Mouse (Mus musculus) limb, embryonic 14.5 days (tissue): Measurements from ENCODE around the gene Bbs9. TPM values are rescaled to one million over a fixed set of nuclear protein-coding genes. Genes with fewer than 3 reads are reported as not detected.

Experiments
- ATAC-seq: fragments of 200-750 bp; cut with Nextera tagmentation; 2 replicates; pipeline ENCODE4 v1.8.0; 2017; ENCODE audit warnings: low read depth, moderate number of reproducible peaks, moderate TSS enrichment; ENCODE audit not compliant: low FRiP score
- DNase-seq: peaks from one replicate; pipeline ENCODE4 v3.0.0-alpha.2; 2015; ENCODE audit warnings: low spot score
- H3K27ac ChIP-seq: fragments of 300-500 bp; sonication (generic); replicated peaks from 2 replicates; pipeline ENCODE4 v1.5.1; 2014; ENCODE audit warnings: low read depth, mild to moderate bottlenecking, low read length, moderate library complexity, mixed read lengths
- H3K27me3 ChIP-seq: fragments of 300-500 bp; sonication (generic); 2 replicates; pipeline ENCODE4 v1.6.1; 2014; ENCODE audit warnings: low read length, mixed read lengths; ENCODE audit not compliant: control insufficient read depth, insufficient read depth
- H3K36me3 ChIP-seq: fragments of 300-500 bp; sonication (generic); 2 replicates; pipeline ENCODE4 v1.6.1; 2014; ENCODE audit warnings: mild to moderate bottlenecking, low read length, moderate library complexity, mixed read lengths; ENCODE audit not compliant: control insufficient read depth, insufficient read depth
- H3K4me1 ChIP-seq: fragments of 300-500 bp; sonication (generic); 2 replicates; pipeline ENCODE4 v1.6.1; 2014; ENCODE audit warnings: antibody characterized with exemption, low read length, mixed read lengths; ENCODE audit not compliant: control insufficient read depth, insufficient read depth
- H3K4me2 ChIP-seq: fragments of 300-500 bp; sonication (generic); replicated peaks from 2 replicates; pipeline ENCODE4 v1.6.1; 2014; ENCODE audit warnings: low read depth, mild to moderate bottlenecking, low read length, moderate library complexity; ENCODE audit not compliant: severe bottlenecking
- H3K4me3 ChIP-seq: fragments of 300-500 bp; sonication (generic); replicated peaks from 2 replicates; pipeline ENCODE4 v1.5.1; 2014; ENCODE audit warnings: low read length
- H3K9ac ChIP-seq: fragments of 300-500 bp; sonication (generic); 2 replicates; pipeline ENCODE4 v1.6.1; 2014; ENCODE audit warnings: mild to moderate bottlenecking, low read depth, low read length, moderate library complexity; ENCODE audit not compliant: severe bottlenecking
- H3K9me3 ChIP-seq: fragments of 300-500 bp; sonication (generic); 2 replicates; pipeline ENCODE4 v1.6.1; 2016; ENCODE audit warnings: low read length; ENCODE audit not compliant: control insufficient read depth
- POLR2A ChIP-seq: fragments of 200-500 bp; IDR thresholded peaks from 2 replicates; pipeline ENCODE4 v1.8.0; 2012; ENCODE audit warnings: inconsistent platforms, mild to moderate bottlenecking, moderate library complexity, borderline replicate concordance; ENCODE audit not compliant: insufficient read depth, insufficient read length; ENCODE audit errors: extremely low read depth
- WGBS: fragments of 180-500 bp; shearing (Covaris S2); extraction: QIAGEN DNeasy Blood & Tissue Kit; methylation state at CpG from one replicate; pipeline ENCODE4 v1.1.7; 2014; 5-methylcytosine and 5-hydroxymethylcytosine counted together
- polyA plus RNA-seq, 2 experiments: library from polyadenylated mRNA; depleted of rRNA in 1 of 2; stranded (reverse) in 1 of 2; unstranded in 1 of 2; fragments of >200 nt; fragmentation: Nextera tagmentation in 1 of 2; extraction: Ambion mirVana in 1 of 2; gene quantifications; 2 replicates each; pipeline versions ENCODE4 v1.2.1 to v1.2.3; 2012 to 2014

The Bbs9 gene
- polyA plus RNA-seq, 2 experiments = 12.7 to 15.7 TPM

DNA sequence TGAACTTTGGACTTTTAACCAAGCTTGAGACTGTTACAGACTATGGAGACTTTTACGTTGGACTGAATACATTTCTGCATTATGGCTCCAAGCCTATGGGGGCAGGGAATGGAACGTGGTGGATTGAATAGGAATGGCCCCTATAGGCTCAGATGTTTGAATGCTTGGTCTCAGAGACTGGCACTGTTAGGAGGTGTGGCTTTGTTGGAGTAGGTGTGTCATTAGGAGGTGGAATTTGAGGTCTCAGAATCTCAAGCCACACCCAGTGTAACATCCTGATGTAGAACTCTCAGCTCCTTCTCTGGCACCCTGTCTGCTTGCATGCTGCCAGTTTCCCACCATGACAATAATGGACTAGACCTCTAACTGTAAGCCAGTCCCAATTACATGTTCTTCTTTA lies 42.3 kb upstream of the Bbs9 start:
- Histone ChIP-seq H3K9me3 (no peaks in the 10 kb centered on the region), H3K4me1 (peaks cover 16% of the 10 kb centered on the region), H3K27me3 (no peaks in the 10 kb centered on the region), H3K4me2 (no peak overlapping the region), H3K27ac (no peak overlapping the region), H3K36me3 (no peaks in the 10 kb centered on the region), H3K4me3 (no peak overlapping the region), H3K9ac (no peak overlapping the region)
- DNase-seq (no peak), ATAC-seq (no peak)
- no peak for TF ChIP-seq POLR2A
- WGBS = 72% methylated on average over 2 of the region's 2 CpGs

DNA sequence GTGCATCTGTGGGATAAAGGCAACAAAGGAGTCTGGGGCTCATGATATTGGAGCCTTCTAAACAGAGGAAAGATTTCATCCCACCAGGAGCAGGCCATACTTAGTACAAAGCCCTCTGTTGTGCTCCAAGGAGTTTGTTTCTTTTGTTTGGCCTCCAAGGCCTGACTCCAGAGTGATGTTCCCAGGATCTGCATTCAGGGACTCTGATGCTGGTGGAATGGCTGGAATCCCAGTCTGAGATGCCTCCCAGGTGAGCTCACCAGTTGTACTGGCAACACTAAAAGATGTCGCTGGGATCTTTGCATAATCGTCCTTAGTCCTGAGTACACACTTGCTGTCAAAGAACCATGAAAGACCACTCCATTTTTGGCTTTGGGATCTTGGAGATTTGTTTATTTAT lies 41.4 kb upstream of the Bbs9 start:
- no peaks in the 10 kb centered on the region for H3K9me3 ChIP-seq
- no peaks in the 10 kb centered on the region for H3K27me3 ChIP-seq
- TF ChIP-seq POLR2A = no peak
- no peak for DNase-seq
- H3K4me1 ChIP-seq = peaks cover 8% of the 10 kb centered on the region
- H3K9ac ChIP-seq = no peak overlapping the region
- no peak for ATAC-seq
- no peak overlapping the region for H3K4me3 ChIP-seq
- 98% methylated on average over 2 of the region's 2 CpGs for WGBS
- no peak overlapping the region for H3K27ac ChIP-seq
- no peak overlapping the region for H3K4me2 ChIP-seq
- H3K36me3 ChIP-seq = no peaks in the 10 kb centered on the region

DNA sequence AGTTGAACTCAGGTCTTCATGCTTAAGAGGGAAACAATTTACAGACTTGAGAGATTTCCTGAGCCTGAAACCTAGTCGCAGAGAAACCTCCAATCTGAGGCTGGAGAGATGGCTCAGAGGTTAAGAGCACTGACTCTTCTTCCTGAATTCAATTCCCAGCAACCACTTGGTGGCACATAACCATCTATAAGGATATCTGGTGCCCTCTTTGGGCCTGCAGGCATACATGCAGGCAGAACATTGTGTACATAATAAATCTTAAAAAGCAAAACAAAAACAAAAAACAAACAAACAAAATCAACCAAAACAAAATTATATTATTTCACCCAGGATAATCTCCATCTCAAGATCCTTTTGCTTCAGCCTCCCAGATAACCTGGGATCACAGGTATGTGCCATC lies 36.7 kb upstream of the Bbs9 start:
- Histone ChIP-seq H3K4me1 (no peaks in the 10 kb centered on the region), H3K27me3 (no peaks in the 10 kb centered on the region), H3K9me3 (no peaks in the 10 kb centered on the region), H3K36me3 (no peaks in the 10 kb centered on the region), H3K4me2 (no peak overlapping the region), H3K4me3 (no peak overlapping the region), H3K27ac (no peak overlapping the region), H3K9ac (no peak overlapping the region)
- ATAC-seq (no peak), DNase-seq (no peak)
- 81% methylated on average over 1 of the region's 1 CpGs for WGBS
- TF ChIP-seq POLR2A = no peak

DNA sequence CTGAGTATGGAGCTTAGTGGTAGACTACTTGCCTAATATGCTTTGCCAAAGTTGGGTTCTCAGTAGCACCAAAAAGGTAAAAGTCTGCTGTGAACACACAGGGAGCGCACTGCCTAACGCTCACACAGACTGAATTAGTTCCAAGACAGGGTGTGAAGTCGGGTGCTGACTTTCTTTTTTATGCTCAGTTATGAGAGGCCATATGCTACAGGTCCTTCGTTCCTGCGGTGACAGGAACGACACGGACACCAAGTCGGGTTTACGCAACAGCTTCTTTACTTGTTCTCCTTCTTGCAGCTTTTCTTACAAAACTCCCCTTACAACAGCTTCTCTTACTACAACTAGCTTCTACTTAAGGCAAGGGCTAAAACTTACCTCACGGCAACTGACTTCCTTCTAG lies 32.4 kb upstream of the Bbs9 start:
- Histone ChIP-seq H3K9me3 (no peaks in the 10 kb centered on the region), H3K9ac (no peak overlapping the region), H3K4me2 (no peak overlapping the region), H3K27me3 (no peaks in the 10 kb centered on the region), H3K36me3 (peaks cover 15% of the 10 kb centered on the region), H3K4me1 (no peaks in the 10 kb centered on the region), H3K4me3 (no peak overlapping the region), H3K27ac (no peak overlapping the region)
- DNase-seq (no peak), ATAC-seq (no peak)
- WGBS = 87% methylated on average over 10 of the region's 10 CpGs
- TF ChIP-seq POLR2A = no peak

DNA sequence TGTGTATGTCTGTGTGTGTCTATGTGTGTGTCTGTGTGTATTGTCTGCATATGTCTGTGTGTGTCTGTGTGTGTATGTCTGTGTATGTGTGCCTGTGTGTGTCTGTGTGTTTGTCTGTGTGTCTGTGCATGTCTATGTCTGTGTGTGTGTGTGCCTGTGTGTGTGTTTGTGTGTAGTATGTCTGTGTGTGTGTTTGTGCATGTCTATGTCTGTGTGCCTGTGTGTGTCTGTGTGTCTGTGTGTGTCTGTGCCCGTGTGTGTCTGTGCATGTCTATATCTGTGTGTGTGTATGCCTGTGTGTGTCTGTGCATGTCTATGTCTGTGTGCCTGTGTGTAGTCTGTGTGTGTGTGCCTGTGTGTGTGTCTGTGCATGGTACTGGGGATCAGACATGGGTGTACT lies 30.4 kb upstream of the Bbs9 start:
- 86% methylated on average over 1 of the region's 1 CpGs for WGBS
- H3K4me1 ChIP-seq = no peaks in the 10 kb centered on the region
- no peaks in the 10 kb centered on the region for H3K27me3 ChIP-seq
- DNase-seq (no peak), ATAC-seq (no peak)
- peaks cover 33% of the 10 kb centered on the region for H3K36me3 ChIP-seq
- no peak for TF ChIP-seq POLR2A
- H3K4me2 ChIP-seq = no peak overlapping the region
- H3K27ac ChIP-seq = no peak overlapping the region
- no peak overlapping the region for H3K9ac ChIP-seq
- no peaks in the 10 kb centered on the region for H3K9me3 ChIP-seq
- H3K4me3 ChIP-seq = no peak overlapping the region

DNA sequence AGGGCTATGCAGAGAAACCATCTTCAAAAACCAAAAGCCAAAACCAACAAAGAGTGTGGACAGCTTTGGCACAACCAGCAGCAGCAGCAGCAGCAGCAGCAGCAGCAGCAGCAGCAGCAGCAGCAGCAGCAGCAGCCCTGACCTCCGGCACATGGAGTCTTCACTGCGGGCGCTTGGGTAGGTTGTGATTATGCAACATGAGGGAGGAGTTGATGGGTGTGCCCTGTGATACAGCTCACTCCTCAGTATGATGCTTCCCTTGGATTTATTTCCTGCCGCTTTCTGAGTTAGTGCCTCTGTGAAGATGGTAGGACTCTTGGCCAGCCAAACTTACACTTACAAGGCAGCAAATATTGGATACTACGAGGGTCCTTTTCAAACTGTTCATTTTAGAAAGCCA lies 28.3 kb upstream of the Bbs9 start:
- DNase-seq = no peak
- no peak for TF ChIP-seq POLR2A
- Histone ChIP-seq H3K4me3 (no peak overlapping the region), H3K9ac (no peak overlapping the region), H3K36me3 (peaks cover 54% of the 10 kb centered on the region), H3K9me3 (no peaks in the 10 kb centered on the region), H3K27me3 (no peaks in the 10 kb centered on the region), H3K27ac (no peak overlapping the region), H3K4me2 (no peak overlapping the region), H3K4me1 (no peaks in the 10 kb centered on the region)
- WGBS = 95% methylated on average over 5 of the region's 5 CpGs
- ATAC-seq = no peak
